14 mouse cellular contexts compared by ENCODE assay signal in the genomic region with DNA sequence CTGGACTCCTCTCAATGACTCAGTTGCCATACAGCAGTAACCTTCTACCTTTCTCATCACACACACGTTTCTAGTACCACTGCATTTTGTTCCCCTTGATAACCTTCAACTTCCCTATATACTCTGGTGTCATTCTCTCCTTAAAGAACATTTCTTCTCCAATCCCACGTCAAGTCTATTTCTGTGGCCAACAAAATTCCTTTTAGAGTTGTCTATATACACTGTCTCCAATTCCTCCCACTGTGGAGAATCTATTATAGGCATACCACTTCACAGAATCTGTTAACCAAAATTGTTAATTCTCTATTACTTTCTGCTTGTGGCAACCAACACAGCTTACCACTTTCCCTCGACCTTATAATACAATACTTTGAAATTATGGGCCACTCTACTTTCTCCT.
"Had no signal": no experiment of that assay in that cellular context is flagged by ENCODE, and none has a peak within 500 bp of the region (broad histone marks: within the 10 kb centered on the region; RNA-seq: fewer than 3 reads in every experiment).

No protein-coding gene starts in this region.

- H3K9ac ChIP-seq: limb, embryonic 12.5 days; liver, embryonic 13.5 days; liver, postnatal 0 days; lung, embryonic 15.5 days; midbrain, embryonic 15.5 days; neural tube, embryonic 12.5 days; stomach, embryonic 15.5 days had no signal

- DNase-seq: kidney, adult 8-10 months; kidney, postnatal 36 days; liver; liver, embryonic 13.5 days; liver, postnatal 0 days; lung, postnatal 14 days; thymus, postnatal 36 days had no signal

- H3K4me2 ChIP-seq: limb, embryonic 12.5 days; liver, embryonic 13.5 days; lung, embryonic 15.5 days; midbrain, embryonic 11.5 days; midbrain, embryonic 15.5 days; neural tube, embryonic 12.5 days; stomach, embryonic 15.5 days had no signal

- ATAC-seq: liver, postnatal 0 days; midbrain, embryonic 15.5 days had no signal

- H3K27me3 ChIP-seq: limb, embryonic 12.5 days; liver, embryonic 13.5 days; lung, embryonic 15.5 days; megakaryocyte, embryonic 14.5 days; midbrain, embryonic 15.5 days; neural tube, embryonic 12.5 days; stomach, embryonic 15.5 days had no signal

- H3K27ac ChIP-seq: limb, embryonic 12.5 days; liver, embryonic 13.5 days; lung, embryonic 15.5 days; midbrain, embryonic 15.5 days; neural tube, embryonic 12.5 days; stomach, embryonic 15.5 days had no signal

- H3K4me3 ChIP-seq: limb, embryonic 12.5 days; liver, embryonic 13.5 days; lung, embryonic 15.5 days; megakaryocyte, embryonic 14.5 days; midbrain, embryonic 15.5 days; neural tube, embryonic 12.5 days; stomach, embryonic 15.5 days had no signal

- H3K9me3 ChIP-seq: limb, embryonic 12.5 days; liver, embryonic 13.5 days; lung, embryonic 15.5 days; megakaryocyte, embryonic 14.5 days; midbrain, embryonic 15.5 days; neural tube, embryonic 12.5 days; stomach, embryonic 15.5 days had no signal

- H3K4me1 ChIP-seq: limb, embryonic 12.5 days; lung, embryonic 15.5 days; megakaryocyte, embryonic 14.5 days; midbrain, embryonic 15.5 days; neural tube, embryonic 12.5 days; stomach, embryonic 15.5 days had no signal
